Mouse (Mus musculus) layer of hippocampus, adult 8-10 months (tissue): ENCODE measurements around the gene D930007J09Rik. TPM values are rescaled to one million over a fixed set of nuclear protein-coding genes. Genes with fewer than 3 reads are reported as not detected.

Source experiments
- DNase-seq, 2 experiments: peaks; one replicate each; pipeline ENCODE4 v3.0.0; 2022; ENCODE audit warnings: low spot score in 2 of 2
- total RNA-seq, 4 experiments: library from RNA; stranded (reverse); gene quantifications; 2 replicates each; pipeline ENCODE4 v1.2.4; 2022

Gene D930007J09Rik
- total RNA-seq, 4 experiments from 2014 or later = 1.3 to 1.6 TPM; not detected in 2

DNA sequence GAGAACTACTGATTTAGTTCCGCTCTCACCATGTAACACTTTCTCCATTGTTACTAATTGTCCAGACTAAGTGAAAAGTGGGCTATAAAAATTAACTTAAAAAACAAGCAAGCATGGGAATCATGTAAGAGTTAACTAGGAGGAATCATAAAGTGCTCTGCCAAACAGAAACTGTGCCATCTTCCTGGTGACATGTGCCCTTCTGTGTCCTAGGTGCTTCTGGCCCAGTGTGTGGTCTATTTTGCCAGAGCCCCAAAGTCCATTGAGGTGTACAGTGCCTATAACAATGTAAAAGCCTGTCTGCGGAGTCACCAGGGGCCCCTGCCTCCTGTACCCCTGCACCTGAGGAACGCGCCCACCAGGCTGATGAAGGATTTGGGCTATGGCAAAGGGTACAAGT is 19.0 kb upstream of the D930007J09Rik start:
- no peak for DNase-seq

DNA sequence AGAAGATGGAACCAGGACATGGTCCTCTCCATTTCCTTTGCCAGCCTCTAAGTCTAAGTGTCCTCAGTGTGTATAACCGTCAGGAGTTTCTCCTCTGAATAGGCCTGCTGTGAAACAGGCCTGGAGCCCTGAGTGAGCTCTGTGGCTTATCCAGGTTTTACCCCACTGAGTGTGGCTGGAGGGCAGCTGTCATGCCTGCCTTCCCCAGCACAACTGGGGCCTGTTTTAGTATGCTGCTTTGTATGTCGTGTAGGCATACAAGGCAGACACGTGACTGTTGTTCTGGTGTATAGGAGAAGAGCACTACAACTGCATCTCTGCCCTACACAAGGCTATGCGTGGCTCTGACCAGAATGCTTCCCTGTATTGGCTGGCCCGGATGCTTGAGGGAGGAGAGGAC is 17.3 kb upstream of the D930007J09Rik start:
- no peak for DNase-seq

DNA sequence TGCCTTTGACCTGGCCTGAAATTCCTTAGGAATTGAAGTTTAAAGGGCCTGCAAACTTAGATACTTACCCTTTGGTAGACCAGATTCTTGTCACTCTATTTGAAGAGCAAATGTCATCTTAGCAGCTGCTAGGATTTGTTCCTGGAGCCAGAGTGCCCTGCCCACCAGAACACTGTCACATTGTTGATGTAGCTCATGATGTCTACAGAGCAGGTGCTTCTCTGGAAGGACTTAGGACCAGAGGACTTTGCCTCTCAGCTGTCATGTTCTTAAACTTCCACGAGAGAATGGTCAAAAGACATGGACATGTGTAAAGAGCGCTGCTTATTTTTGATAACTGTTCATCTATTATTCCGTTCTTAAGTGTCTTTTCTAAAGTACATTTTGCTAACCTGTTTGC is 16.6 kb upstream of the D930007J09Rik start:
- no peak for DNase-seq

DNA sequence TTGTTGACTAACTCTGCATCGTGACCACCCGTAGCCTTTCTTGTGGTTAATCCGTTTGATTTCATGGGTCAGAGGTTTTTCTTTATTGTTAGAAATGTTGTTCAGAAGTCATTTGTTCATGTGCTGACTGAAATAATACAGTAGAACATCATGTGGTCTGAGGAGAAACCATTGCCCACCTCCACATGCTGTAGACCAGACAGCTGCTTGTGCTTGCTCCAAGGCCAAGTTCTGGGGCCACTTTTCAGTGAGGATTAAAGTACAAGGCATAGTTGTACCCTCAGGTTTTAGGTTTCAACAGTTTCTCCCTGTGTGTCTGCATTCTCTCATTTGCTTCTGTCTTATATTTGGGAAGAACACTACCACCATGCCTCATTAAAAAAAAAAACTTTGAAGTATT is 5.0 kb upstream of the D930007J09Rik start:
- no peak for DNase-seq

DNA sequence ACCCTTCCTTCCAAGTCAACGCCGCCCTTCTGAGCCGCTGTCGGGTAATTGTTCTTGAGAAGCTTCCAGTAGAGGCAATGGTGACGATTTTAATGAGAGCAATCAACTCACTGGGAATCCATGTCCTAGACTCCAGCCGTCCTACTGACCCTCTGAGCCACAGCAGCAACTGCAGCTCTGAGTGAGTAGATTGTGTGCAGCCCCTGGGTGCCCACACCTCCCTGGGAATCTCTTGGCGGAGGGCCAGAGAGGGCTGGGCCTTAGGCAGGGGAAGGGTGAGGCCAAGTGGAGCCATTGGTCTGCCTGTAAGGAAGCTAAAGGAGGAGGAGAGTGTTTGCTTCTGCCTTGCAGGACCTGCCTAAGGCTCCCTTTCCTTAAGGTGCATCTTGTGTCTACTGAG is 4.2 kb upstream of the D930007J09Rik start:
- no peak for DNase-seq

DNA sequence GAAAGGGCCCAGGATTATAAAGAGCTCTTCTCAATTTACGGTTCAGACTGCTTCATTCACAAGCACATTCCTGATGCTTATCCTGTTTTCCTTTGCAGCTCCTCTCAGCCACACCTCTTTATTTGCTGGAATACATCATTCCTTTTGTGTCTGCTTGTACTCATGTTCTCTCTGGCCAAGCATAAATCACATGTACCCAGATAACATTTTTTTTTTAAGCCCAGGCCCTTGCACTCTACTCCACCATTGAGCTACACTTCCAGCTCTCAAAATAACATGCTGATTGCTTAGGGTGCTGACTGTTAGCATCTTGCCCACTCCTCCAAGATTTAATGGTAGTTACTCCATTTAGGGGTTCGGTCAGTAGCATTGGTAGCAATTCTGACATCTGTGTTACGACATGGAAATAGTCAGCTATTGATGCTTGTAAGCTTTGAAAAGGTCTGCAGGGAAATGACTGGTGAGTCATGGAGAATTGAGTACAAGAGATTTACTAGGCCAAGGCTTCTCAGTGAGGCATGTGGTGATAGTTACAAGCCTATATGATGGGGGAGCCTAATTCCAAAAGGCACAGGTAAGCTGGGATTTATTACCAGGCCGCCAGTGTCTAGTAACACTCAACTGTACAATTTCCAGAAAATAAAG is 1.2 kb upstream of the D930007J09Rik start:
- DNase-seq = no peak

DNA sequence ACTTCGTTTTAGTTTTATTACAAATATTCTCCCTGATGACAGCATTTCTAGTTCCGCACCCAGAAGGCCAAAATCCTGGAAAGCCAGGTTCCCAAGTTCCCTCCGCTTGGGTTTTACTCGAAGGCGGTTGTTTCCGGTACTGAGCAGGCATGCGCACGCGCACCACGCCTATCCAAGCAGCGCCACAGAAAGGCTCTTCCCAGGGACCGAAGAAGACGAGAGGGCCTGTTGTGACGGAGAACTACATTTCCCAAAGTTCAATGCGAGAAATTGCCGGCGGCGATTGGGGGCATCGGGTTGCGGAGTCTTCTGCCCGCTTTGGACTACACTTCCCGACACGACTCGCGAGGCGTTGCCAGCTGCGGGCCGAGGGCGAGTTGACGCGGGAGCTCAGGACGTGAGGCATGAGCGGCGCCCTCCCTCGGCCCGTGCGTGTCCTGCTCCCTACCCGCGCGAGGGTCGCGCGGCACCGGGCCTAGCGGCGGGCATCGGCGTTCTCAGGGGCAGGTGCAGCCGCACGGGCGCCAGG is 892 bp downstream of the D930007J09Rik start, which contains the start of gene Wrnip1:
Gene Wrnip1, plus strand, starts transcription at position 346 of the 529 bp plus-strand sequence.
- peak; percentile 99 for DNase-seq

DNA sequence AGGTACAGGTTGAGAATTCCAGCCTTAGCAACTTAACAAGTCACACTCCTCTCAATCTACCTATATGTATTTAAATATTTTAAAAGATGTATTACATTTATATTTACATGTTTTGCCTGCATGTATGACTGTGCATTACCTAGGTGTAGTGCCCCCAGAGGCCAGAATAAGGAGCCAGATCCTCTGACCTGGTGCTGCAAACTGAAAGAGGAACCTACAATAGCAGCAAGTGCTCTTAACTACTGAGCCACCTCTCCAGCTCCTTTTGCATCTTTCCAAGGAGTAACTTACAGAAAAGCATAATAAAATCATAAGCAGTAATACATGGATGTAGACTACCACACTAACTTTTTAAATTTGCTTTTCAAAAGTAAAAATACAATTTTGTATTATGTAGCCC is 1.8 kb downstream of the D930007J09Rik start:
- no peak for DNase-seq

DNA sequence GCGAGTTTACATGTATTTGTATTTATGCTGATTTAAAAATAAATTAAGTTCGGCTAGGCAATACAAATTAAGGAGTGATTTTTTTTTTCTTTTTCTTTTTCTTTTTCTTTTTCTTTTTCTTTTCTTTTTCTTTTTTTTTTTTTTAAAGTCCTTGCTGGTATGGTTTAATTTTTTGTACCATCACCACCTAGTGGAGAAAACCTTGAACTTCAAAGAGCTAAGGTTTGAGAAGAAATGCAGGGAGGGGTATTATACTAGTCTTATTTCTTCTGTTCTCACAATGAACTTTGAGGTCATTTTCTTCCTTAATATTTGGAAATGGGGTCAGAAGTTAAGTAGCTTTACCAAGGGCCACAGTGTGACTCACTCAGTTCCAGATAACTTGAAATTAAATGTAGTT is 3.5 kb downstream of the D930007J09Rik start:
- no peak for DNase-seq

DNA sequence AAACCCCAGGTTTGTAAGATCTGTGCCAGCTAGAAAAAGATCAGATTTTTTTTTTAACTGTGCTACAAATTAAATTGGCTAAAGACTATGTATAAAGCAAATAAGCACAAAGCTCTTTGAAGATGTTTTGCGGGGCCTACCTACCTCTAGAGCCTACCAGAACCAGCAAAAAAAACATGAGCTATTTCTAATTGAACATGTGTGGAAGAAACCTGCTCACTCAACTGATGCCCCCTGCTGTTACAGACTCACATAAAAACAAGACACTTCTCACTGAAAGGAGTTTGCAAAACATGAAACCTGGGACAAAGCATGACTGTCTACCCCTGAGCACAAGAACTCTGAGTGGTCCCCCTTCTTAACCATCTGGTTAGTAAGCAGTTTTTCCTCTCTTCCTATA is 5.6 kb downstream of the D930007J09Rik start:
- no peak for DNase-seq

DNA sequence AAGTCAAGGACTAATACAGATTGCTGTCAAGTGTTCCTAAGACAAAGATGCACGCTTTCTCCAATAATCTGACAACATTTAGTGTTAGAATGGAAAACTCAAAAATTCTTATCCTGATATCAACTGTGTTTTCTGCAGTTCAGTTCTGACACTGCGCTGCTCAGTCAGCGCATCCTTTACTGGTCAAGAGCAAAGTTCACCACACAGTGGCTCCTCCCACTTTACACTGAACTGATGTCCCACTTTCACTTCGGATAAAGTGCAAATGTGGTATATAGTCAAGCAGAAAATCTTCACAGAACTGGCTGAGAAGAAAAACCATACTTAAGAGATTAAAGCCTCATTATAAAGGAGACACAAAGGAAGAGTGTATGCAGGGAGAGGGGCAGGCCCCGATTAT is 7.5 kb downstream of the D930007J09Rik start:
- DNase-seq = no peak

DNA sequence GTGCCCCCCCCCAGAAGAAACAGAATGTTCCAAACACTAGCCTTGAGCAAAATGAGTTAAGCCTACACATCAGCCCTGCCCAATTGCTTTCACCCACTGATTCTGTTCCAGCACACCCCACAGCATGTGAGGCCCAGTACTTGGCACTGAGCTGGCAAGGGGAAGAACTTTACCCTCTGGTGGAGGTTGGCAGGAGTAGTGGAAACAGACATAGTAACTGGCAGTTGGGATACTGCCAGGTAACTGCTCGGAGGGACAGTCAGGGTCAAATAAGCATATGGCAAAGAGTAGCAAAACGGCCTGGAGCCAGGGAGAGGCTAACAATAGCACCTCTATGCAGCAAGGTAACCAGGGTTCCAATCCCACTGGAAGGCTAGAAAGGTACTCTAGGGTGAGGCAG is 8.0 kb downstream of the D930007J09Rik start:
- DNase-seq = no peak

DNA sequence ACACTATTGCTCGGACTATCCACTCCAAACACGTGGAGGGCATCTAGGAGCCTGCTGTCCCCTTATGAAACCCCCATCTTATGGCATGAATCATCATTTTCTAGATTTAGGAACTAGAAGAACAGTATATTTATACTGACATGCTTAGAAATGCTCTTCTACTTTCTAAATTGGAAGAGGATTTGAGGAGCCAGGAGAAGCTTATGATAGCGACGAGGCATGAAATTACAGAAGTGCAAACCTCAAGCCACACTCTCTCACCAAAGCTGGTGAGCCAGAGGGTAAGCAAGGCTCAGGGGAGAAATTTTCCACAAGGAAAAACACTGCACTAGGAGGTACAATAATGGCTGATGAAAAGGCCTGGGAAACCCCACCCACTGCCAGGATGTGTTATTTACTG is 12.9 kb downstream of the D930007J09Rik start:
- DNase-seq = no peak

DNA sequence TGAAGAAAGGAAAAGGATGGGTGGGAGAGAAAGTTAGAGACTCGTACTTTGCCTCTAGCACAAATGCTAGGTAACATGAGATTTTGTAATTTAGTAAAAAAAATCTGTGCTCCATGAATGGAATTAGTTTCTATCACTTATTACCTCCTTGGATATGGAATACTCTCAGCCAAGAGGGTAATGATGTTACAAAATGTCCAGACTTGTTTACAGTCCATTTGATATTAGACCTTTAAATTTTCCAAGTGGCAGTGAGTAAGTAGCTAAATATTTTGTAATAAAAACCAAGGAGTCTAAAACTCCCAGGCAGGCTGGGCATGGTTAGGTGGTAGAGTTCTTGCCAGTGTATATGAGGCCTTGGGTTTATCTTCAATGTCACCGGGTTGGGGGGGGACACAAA is 15.1 kb downstream of the D930007J09Rik start:
- DNase-seq = no peak

DNA sequence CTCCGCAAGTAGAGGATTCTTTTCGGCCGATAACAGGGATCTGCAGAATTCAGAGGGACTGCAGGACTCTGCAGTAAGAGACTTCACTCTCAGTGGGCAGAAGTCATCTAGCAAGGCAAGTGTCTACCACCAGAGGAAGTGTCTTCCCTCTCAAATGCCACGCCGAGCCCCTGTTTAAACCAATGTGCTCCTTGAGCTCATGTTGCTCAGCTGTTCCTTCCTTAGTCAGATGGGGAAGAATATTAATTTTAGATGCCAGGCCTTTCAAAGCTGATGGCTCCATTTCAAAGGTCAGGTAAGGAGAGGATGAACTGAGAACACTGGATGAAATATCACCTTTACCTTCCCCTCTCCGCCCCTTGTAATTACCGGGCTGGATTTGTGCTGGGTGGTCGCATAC is 18.8 kb downstream of the D930007J09Rik start, which contains the start of gene Mylk4:
Gene Mylk4, minus strand, starts transcription at position 139 of the 400 bp plus-strand sequence.
- no peak for DNase-seq

DNA sequence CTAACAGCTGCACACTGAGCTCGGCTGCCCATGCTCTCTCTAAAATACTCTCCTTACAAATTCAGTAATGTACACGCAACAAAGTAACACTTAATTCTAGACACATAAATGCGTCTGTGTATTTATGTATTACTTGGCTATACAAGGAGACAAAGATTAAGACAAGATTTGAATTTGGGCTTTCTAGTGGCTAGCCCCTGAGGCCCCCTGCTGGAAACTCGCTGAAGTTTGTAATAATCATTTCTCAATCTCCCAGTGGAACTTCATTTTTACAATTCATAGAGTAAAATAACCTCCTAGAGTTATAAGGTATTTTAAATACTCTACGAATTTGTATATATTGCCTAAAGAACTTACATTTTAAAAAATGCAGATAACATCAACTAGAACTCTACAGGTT is 19.6 kb downstream of the D930007J09Rik start:
- no peak for DNase-seq

DNA sequence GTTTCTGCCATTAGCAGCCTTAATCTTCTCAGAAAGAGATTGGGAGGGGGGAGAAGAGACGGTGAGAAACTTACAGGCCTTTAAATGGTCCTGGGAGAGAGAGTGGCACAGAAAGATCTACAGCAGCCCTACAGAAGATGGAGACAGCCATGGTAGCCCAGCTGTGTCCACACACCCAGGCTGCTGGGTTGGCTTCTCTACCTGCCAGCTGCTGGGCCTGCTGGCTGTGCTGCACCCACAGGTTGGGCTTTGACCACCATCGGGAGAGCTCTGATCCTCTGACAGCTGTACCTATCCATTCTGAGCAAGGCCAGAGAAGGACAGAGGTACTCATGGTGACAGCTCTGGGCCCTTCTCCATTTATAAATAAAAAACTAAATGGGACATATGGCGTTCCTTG is 23.8 kb downstream of the D930007J09Rik start:
- DNase-seq = no peak

DNA sequence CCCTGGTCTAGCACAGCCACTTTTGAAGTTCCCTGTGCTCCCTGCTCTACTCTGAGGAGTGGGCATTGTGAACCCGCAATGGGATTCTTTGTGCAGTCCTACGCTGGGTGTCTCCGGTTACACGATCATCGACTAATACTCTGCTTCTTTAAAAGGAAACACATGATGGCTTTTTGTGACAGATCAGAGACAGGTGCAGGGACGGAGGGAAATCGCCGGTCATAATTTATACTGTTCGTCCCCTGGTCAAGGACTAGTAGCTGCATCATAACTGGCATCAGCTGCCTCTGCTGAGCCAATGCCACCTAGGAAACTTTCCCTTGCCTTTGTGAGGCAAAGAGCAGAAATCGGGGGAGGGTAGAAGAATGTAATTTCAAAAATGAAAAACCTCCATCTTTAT is 26.3 kb downstream of the D930007J09Rik start:
- DNase-seq = no peak

DNA sequence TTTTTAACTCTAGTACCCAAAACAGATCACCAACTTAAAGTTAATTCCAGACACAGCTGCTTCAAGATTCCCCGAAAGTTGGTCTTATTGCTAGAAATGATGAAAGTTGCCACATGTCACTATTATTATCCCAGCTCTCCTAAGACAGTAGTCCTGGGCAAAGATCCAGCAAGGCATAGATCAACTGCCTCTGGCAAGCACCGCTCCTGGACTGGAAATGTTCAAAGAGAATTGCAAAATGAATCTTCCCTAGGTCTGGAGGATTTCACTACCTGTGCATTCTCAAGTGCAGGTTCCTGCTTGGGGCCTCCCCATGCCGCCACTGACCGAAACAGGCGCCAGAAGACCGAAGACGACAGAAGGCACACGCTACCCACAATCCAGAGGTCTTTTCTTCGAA is 26.8 kb downstream of the D930007J09Rik start:
- DNase-seq = no peak

DNA sequence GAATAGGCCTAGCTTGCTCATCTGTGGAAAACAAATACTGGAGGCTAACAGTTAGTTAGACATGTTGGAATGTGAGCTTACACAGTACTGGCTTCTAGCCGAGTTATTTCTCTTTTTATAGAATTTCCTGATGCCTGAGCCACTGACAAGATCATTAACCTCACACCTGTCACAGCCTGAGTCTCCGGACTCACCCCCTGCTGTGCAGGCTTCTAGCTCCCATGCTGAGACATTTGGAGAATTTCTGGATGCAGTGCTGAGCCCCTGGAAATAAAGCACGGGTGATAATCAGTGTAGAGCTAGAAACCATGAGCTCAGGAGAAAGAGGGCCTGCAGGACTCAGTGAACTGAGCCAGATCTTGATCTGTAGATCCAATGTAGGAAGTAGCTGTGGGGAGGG is 32.7 kb downstream of the D930007J09Rik start:
- DNase-seq = no peak

DNA sequence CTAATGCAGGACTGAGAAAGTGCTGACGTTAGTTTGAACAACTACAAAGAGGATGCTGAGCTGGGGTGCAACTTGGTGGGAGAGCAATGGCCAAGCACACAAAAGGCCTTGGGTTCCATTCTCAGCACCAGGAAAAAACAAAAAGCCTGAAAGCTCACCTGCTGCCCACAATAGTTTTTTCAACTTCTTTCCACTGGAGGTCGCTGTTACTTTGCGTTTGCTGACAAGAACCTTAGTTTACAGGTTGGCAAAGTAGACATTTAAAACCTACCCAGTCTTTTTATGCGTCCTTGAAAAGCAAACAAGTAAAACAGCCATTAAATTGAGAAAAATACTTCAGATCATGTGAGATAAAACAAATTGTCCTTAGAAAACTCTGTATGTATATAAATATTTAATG is 34.5 kb downstream of the D930007J09Rik start:
- DNase-seq = no peak

DNA sequence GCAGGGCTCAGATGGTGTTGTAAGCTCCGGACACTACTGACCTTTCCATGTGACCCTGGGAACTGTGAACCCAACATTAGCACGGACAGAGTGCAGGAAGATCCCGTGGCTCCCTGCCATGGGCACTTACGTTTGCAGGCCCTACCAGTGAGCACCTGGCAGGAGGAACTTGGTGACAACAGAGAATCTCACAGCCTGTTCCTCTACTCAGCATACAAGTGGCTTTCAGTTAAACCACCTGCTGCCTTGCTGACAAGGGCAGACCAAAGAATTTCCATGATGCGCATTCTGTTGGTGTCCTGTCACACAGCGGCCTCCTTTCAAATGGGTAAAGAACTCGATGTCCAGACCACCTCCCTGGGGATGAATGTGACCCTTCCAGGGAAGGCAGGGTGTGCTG is 38.2 kb downstream of the D930007J09Rik start:
- no peak for DNase-seq

DNA sequence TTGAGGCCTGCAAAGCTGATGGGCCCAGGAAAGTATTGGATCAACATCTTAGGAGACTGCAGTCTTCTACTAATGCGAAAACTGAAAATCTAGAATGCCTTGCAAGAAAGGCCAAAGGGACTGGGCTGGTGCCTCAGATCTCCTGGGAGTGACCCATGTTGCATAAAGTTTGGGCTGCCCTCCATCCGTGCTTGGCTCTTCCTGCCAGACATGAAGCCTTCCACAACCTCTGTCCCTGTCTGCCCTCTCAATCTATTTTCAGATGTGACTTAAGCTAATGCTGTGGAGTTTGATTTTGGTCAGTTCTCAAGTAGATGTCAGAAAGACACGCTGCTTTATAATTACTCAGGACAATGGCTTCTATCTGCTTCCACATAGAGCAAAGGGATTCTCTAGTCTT is 39.5 kb downstream of the D930007J09Rik start:
- no peak for DNase-seq

DNA sequence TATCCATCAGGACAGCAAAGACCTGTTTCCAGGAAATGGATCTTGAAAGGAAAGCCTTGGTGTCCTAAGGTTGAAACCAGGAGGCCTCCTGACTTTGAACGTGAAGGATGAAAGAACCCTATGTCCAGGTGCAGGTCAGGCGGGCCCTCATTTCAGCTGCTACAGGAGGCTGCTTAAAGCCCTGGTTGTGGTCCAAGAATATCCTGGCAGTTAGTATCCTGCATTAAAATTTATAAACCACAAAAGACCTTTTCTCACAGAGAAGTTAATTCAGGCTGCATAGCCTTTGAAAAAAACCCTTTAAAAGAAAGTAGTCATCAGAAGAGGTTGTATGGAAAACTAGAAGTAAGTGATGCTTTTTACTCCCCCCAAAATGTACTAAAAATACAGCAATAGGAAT is 41.9 kb downstream of the D930007J09Rik start:
- DNase-seq = no peak
